8 mouse cellular contexts compared by ENCODE assay signal in the genomic region with DNA sequence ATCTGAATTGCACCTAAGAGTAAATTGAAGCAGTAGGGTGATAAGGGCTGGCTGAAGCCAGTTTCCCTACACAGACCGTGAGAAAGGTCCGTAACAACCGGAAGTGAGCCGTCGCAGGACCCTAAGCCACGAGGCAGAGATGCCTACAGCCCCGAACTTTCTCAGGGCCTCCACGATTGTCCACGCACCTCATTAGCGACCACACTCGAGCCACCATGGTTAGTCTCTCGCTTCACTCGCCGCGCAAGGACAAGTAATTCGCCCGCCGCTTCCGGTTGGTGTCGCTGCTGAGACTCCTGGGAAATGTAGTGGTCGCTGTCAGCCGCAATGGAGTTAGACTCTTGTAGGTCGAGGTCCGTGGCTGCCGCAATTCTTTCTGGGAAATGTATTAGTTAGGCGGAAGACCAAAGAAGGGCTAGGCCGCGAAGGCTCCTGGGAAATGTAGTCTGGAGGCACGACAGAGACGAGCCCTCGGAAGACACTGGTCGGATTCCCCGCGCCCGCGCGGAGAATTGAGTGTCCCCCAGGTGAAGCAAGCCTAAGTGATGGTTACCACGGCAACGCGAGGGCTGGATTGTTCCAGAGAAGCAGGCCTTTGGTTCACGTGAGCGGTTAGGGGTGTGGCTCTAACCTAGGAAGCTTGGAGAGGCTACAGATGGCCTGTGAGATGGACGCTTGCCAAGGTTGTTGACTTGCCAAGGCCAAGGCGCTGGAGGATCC. TPM values are rescaled to one million over a fixed set of nuclear protein-coding genes. Genes with fewer than 3 reads are reported as not detected.
A peak's percentile ranks its signal among the peaks of the same experiment; 100 is the strongest.
DNase-seq lines count a peak whose midpoint lies in the region; ATAC-seq lines count a peak whose summit lies in the region.

A gene (minus strand): TSS at position 320 of the 720 bp plus-strand sequence.

- H3K4me2 ChIP-seq in intestine, embryonic 14.5 days (ENCODE audit: low read length) = peak within 1 kb of the TSS; percentile 80

- H3K9me3 ChIP-seq in intestine, embryonic 14.5 days (ENCODE audit: control insufficient read depth, low read length) = no peaks in the 10 kb centered on the region

- intact Hi-C loops in left cerebral cortex, postnatal 14 days (cut with DNase I) = no loop called here

- ATAC-seq in intestine, embryonic 14.5 days (replicated peaks; ENCODE audit: low FRiP score, low TSS enrichment, low read depth) = peak; percentile 84

- peaks cover 18% of the 10 kb centered on the region for H3K4me1 ChIP-seq in intestine, embryonic 14.5 days (replicated peaks; ENCODE audit: control insufficient read depth, insufficient read depth, low read length)

- peak; percentile 85 to 88 for DNase-seq in adrenal gland, adult 18-20 months (ENCODE audit: low spot score in 2 of 2)
- DNase-seq in embryo, embryonic 11 days = peak; percentile 97
- peak; percentile 93 for DNase-seq in gastrocnemius, postnatal 25 days
- DNase-seq in intestine, embryonic 14.5 days (ENCODE audit: low spot score) = peak; percentile 94
- peak; percentile 97 to 98 for DNase-seq in left cerebral cortex, postnatal 14 days (ENCODE audit: low spot score in 2 of 2)
- peak; percentile 95 for DNase-seq in mesoderm, embryonic 11.5 days (ENCODE audit: low read depth, low spot score)
- peak; percentile 98 to 99 for DNase-seq in right cerebral cortex, postnatal 36 days (ENCODE audit: low spot score in 2 of 2)
- DNase-seq in yolk sac, embryonic 10.5 days (ENCODE audit: low spot score) = peak; percentile 96

- H3K27me3 ChIP-seq in intestine, embryonic 14.5 days (replicated peaks; ENCODE audit: control insufficient read depth, insufficient read depth, low read length) = no peaks in the 10 kb centered on the region

- H3K36me3 ChIP-seq in intestine, embryonic 14.5 days (ENCODE audit: control insufficient read depth, insufficient read depth, low read length) = peaks cover 36% of the 10 kb centered on the region

- under 1% methylated on average over 44 of the region's 44 CpGs for WGBS in intestine, embryonic 14.5 days

- H3K9ac ChIP-seq in intestine, embryonic 14.5 days (ENCODE audit: low read length) = peak within 1 kb of the TSS; percentile 71

- H3K27ac ChIP-seq in intestine, embryonic 14.5 days (ENCODE audit: low read depth) = peak within 1 kb of the TSS; percentile 75

- peak within 1 kb of the TSS; percentile 73 for H3K4me3 ChIP-seq in intestine, embryonic 14.5 days (ENCODE audit: low read depth, low read length)

RNA-seq across cellular contexts. Expression of the gene that starts here (rescaled TPM):
- total RNA-seq in adrenal gland, adult 18-20 months (2021) = 100 to 1,000 TPM; 360 to 384 TPM
- total RNA-seq in gastrocnemius, postnatal 25 days (2021) = 100 to 1,000 TPM; 147 to 152 TPM
- polyA plus RNA-seq in intestine, embryonic 14.5 days (2014; fragmentation: Nextera tagmentation; extraction: Ambion mirVana) = 273 and 284 TPM in 2 replicates
- 100 to 1,000 TPM; 168 to 176 TPM for total RNA-seq in left cerebral cortex, postnatal 14 days (2021)

Comparison
In these comparisons a context has a peak if more than half of its experiments do, and no peak if none do; other contexts are left out.
1. Peak in every context shown above with its lines: DNase-seq, ATAC-seq, H3K4me3 ChIP-seq and H3K27ac ChIP-seq.